Mouse (Mus musculus) CH12.LX (cell line): ENCODE measurements at regions not wholly inside any gene's neighbourhood (a gene's known extent, or its start where the extent isn't known, plus 50 kb on each side); places are given as distances from the start of the nearest gene placed in this dataset.

ENCODE experiments used
- DNase-seq: peaks from one replicate; pipeline ENCODE4 v3.0.0-alpha.2; 2013; ENCODE audit errors: extremely low read depth
- H3K27ac ChIP-seq: 2 replicates; pipeline ENCODE4 v1.5.1; 2012; ENCODE audit warnings: low read depth, mild to moderate bottlenecking, control low read depth, moderate library complexity; ENCODE audit not compliant: insufficient read depth
- H3K27me3 ChIP-seq: replicated peaks from 2 replicates; pipeline ENCODE3; 2012; ENCODE audit warnings: inconsistent platforms
- H3K36me3 ChIP-seq, 2 experiments: replicated peaks in 1 of 2; 2 replicates each; pipeline versions ENCODE3 to v1.6.1; 2012; ENCODE audit warnings: inconsistent platforms in 1 of 2, low read length in 1 of 2, mild to moderate bottlenecking in 1 of 2, mixed read lengths in 1 of 2, moderate library complexity in 1 of 2; ENCODE audit not compliant: control insufficient read depth in 1 of 2, insufficient read depth in 1 of 2
- H3K4me1 ChIP-seq, 2 experiments: 2 replicates each; pipeline ENCODE4 v1.6.1; 2012; ENCODE audit warnings: inconsistent platforms in 1 of 2, moderate library complexity in 1 of 2; ENCODE audit not compliant: insufficient read depth in 2 of 2, control insufficient read depth in 1 of 2
- H3K4me2 ChIP-seq: 2 replicates; pipeline ENCODE4 v1.6.1; 2012; ENCODE audit warnings: low read depth, mild to moderate bottlenecking, control low read depth; ENCODE audit not compliant: poor library complexity, insufficient read depth, severe bottlenecking
- H3K4me3 ChIP-seq, 3 experiments: fragments of 150-350 bp in 1 of 3; sonication (generic) in 1 of 3; replicated peaks in 1 of 3; 2 replicates each; pipeline versions ENCODE3 to v1.5.1; 2011 to 2012; ENCODE audit warnings: low read depth in 2 of 3, low read length in 2 of 3, mild to moderate bottlenecking in 2 of 3, moderate library complexity in 2 of 3, control low read depth in 1 of 3, improper control_type of control experiment in 1 of 3, inconsistent platforms in 1 of 3, mixed read lengths in 1 of 3; ENCODE audit not compliant: poor library complexity in 1 of 3
- H3K79me2 ChIP-seq: replicated peaks from 2 replicates; pipeline ENCODE4 v1.6.1; 2012; ENCODE audit warnings: mild to moderate bottlenecking, moderate library complexity; ENCODE audit not compliant: control insufficient read depth, poor library complexity, insufficient read depth, severe bottlenecking; ENCODE audit errors: extremely low read depth
- H3K9ac ChIP-seq: 2 replicates; pipeline ENCODE4 v1.6.1; 2012; ENCODE audit warnings: low read depth, mild to moderate bottlenecking, control low read depth, moderate library complexity; ENCODE audit not compliant: insufficient read depth
- H3K9me3 ChIP-seq: replicated peaks from 2 replicates; pipeline ENCODE3; 2012; ENCODE audit warnings: low read length, inconsistent platforms, mixed read lengths
- BHLHE40 ChIP-seq: IDR thresholded peaks from 2 replicates; pipeline ENCODE4 v1.6.1; 2011; ENCODE audit warnings: mild to moderate bottlenecking, low read depth, low read length, improper control_type of control experiment
- CHD1 ChIP-seq: IDR thresholded peaks from 2 replicates; pipeline ENCODE4 v1.6.1; 2012; ENCODE audit warnings: low read depth, low read length, improper control_type of control experiment, inconsistent platforms
- CTCF ChIP-seq, 2 experiments: IDR thresholded peaks in 1 of 2; conservative IDR thresholded peaks in 1 of 2; 2 replicates each; pipeline ENCODE4 v1.5.1; 2011 to 2012; ENCODE audit warnings: low read depth in 2 of 2, low read length in 2 of 2, improper control_type of control experiment in 1 of 2, inconsistent platforms in 1 of 2, mild to moderate bottlenecking in 1 of 2, moderate library complexity in 1 of 2
- ETS1 ChIP-seq: conservative IDR thresholded peaks from 2 replicates; pipeline ENCODE4 v1.6.1; 2012; ENCODE audit warnings: low read depth, mild to moderate bottlenecking, inconsistent platforms, low read length, improper control_type of control experiment, moderate library complexity
- GABPA ChIP-seq: IDR thresholded peaks from 2 replicates; pipeline ENCODE4 v1.6.1; 2012; ENCODE audit warnings: low read depth, low read length, improper control_type of control experiment, inconsistent platforms; ENCODE audit not compliant: insufficient replicate concordance
- MAFK ChIP-seq: IDR thresholded peaks from 2 replicates; pipeline ENCODE4 v1.6.1; 2011; ENCODE audit warnings: low read length, improper control_type of control experiment; ENCODE audit not compliant: insufficient replicate concordance
- MAZ ChIP-seq: IDR thresholded peaks from 2 replicates; pipeline ENCODE4 v1.6.1; 2012; ENCODE audit warnings: low read depth, mild to moderate bottlenecking, inconsistent platforms, low read length, improper control_type of control experiment, moderate library complexity
- MEF2A ChIP-seq: IDR thresholded peaks from 2 replicates; pipeline ENCODE4 v1.6.1; 2014; ENCODE audit warnings: low read depth, mild to moderate bottlenecking, inconsistent platforms, low read length, improper control_type of control experiment, borderline replicate concordance
- MXI1 ChIP-seq: IDR thresholded peaks from 2 replicates; pipeline ENCODE4 v1.6.1; 2011; ENCODE audit warnings: mild to moderate bottlenecking, low read depth, low read length, improper control_type of control experiment
- PAX5 ChIP-seq: IDR thresholded peaks from 2 replicates; pipeline ENCODE4 v1.6.1; 2012; ENCODE audit warnings: low read length, inconsistent platforms, mixed read lengths
- RAD21 ChIP-seq: IDR thresholded peaks from 2 replicates; pipeline ENCODE4 v1.6.1; 2011; ENCODE audit warnings: low read depth, mild to moderate bottlenecking, low read length, improper control_type of control experiment, moderate library complexity
- SMC3 ChIP-seq: IDR thresholded peaks from 2 replicates; pipeline ENCODE4 v1.6.1; 2011; ENCODE audit warnings: low read depth, low read length, improper control_type of control experiment
- TBP ChIP-seq: conservative IDR thresholded peaks from 2 replicates; pipeline ENCODE4 v1.6.1; 2011; ENCODE audit warnings: low read depth, low read length, improper control_type of control experiment
- TCF12 ChIP-seq: IDR thresholded peaks from 2 replicates; pipeline ENCODE4 v1.6.1; 2014; ENCODE audit warnings: low read depth, mild to moderate bottlenecking, inconsistent platforms, low read length, improper control_type of control experiment
- ZMIZ1 ChIP-seq: IDR thresholded peaks from 2 replicates; pipeline ENCODE4 v1.6.1; 2012; ENCODE audit warnings: low read depth, mild to moderate bottlenecking, inconsistent platforms, low read length, improper control_type of control experiment
- dilution Hi-C: fragments of 300-500 bp; cut with MboI; formaldehyde crosslinking; loops from 2 replicates; pipeline ENCODE4 v1.14.3; 2020; ENCODE audit warnings: low sequenced_read_pairs; ENCODE audit not compliant: extremely low pct_unique_long_range_greater_than_20kb, extremely low pct_ligation_motif_present
- in situ Hi-C: fragments of 300-500 bp; cut with MboI; formaldehyde crosslinking; loops from 3 replicates; pipeline ENCODE4 v1.14.3; 2019; ENCODE audit warnings: low sequenced_read_pairs, low pct_ligation_motif_present, low pct_unique_long_range_greater_than_20kb, mixed read lengths

- no peak for TF ChIP-seq MEF2A
- no peak for TF ChIP-seq BHLHE40
- TF ChIP-seq, all 38 proteins: peak for 0
- no peak overlapping the region for H3K4me2 ChIP-seq
- H3K79me2 ChIP-seq = no peaks in the 10 kb centered on the region
- H3K27ac ChIP-seq = no peak overlapping the region
- H3K36me3 ChIP-seq = peaks cover 0 to 3% of the 10 kb centered on the region in 2 experiments
- no peak overlapping the region for H3K9ac ChIP-seq
- peaks cover 5% of the 10 kb centered on the region for H3K27me3 ChIP-seq
- DNase-seq = no peak
- peaks cover 6 to 13% of the 10 kb centered on the region in 2 experiments for H3K4me1 ChIP-seq
- H3K9me3 ChIP-seq = peaks cover 7% of the 10 kb centered on the region
- in situ Hi-C loops = loop anchor here (5.0 to 25.0 kb wide), 2 partner anchors 168 to 308 kb away; no protein-coding TSS in a partner anchor
- H3K4me3 ChIP-seq = no peak overlapping the region
- dilution Hi-C loops = no loop called here
Observed at GRCm38 (mm10) chr5:100244811-100245210, 85.2 kb upstream of the Tmem150c start.

- H3K9me3 ChIP-seq = peaks cover 7% of the 10 kb centered on the region
- TF ChIP-seq BHLHE40 (no peak), ETS1 (no peak), RAD21 (peak; percentile 54), CHD1 (no peak), MAFK (no peak), CTCF (conservative IDR thresholded peaks at IDR 0.05 in 1 of 2, IDR thresholded peaks at IDR 0.05 in 1 of 2; ENCODE audit: low read depth in 2 of 2, low read length in 2 of 2) (peak; percentile 50 to 73), TCF12 (no peak), TBP (no peak), GABPA (no peak), MXI1 (no peak), SMC3 (peak; percentile 73), PAX5 (no peak)
- no peak overlapping the region for H3K27ac ChIP-seq
- H3K27me3 ChIP-seq = peaks cover 5% of the 10 kb centered on the region
- no peaks in the 10 kb centered on the region for H3K79me2 ChIP-seq
- no peak overlapping the region for H3K9ac ChIP-seq
- H3K36me3 ChIP-seq = no peaks in the 10 kb centered on the region
- dilution Hi-C loops = no loop called here
- peaks cover 0 to 7% of the 10 kb centered on the region in 2 experiments; a peak in 1 of 4 replicates for H3K4me1 ChIP-seq
- DNase-seq = peak; percentile 27
- in situ Hi-C loops = loop anchor here (5.0 to 25.0 kb wide), 2 partner anchors 164 to 304 kb away; no protein-coding TSS in a partner anchor
- no peak overlapping the region for H3K4me3 ChIP-seq
- H3K4me2 ChIP-seq = no peak overlapping the region
Observed at GRCm38 (mm10) chr5:100240876-100241275, 81.3 kb upstream of the Tmem150c start.

GRCm38 (mm10) chr5:100239632-100240031 is 80.0 kb upstream of the Tmem150c start:
- no peaks in the 10 kb centered on the region for H3K79me2 ChIP-seq
- H3K4me3 ChIP-seq = no peak overlapping the region
- peaks cover 7% of the 10 kb centered on the region for H3K9me3 ChIP-seq
- peaks cover 5% of the 10 kb centered on the region for H3K27me3 ChIP-seq
- no peak for DNase-seq
- no peak overlapping the region for H3K27ac ChIP-seq
- in situ Hi-C loops (loop anchor here (5.0 to 25.0 kb wide), 2 partner anchors 162 to 302 kb away; no protein-coding TSS in a partner anchor), dilution Hi-C loops (no loop called here)
- TF ChIP-seq BHLHE40 (no peak), MEF2A (no peak), MAZ (no peak), ZMIZ1 (no peak)
- no peak overlapping the region for H3K4me2 ChIP-seq
- no peak overlapping the region for H3K9ac ChIP-seq
- peaks cover 0 to 7% of the 10 kb centered on the region in 2 experiments; a peak in 1 of 4 replicates for H3K4me1 ChIP-seq
- no peaks in the 10 kb centered on the region for H3K36me3 ChIP-seq
